Comparison of ENCODE assay signal across 16 mouse cellular contexts in genomic region chr3:129896591-129896990, GRCm38 (mm10).
"Had no signal": no experiment of that assay in that cellular context is flagged by ENCODE, and none has a peak within 500 bp of the region (broad histone marks: within the 10 kb centered on the region; RNA-seq: fewer than 3 reads in every experiment).

No protein-coding gene starts in this region.

- H3K9ac ChIP-seq: hindbrain, embryonic 13.5 days; limb, embryonic 12.5 days; liver, embryonic 13.5 days; neural tube, embryonic 15.5 days; stomach, embryonic 15.5 days had no signal

- H3K9me3 ChIP-seq: hindbrain, embryonic 13.5 days; limb, embryonic 12.5 days; liver, embryonic 13.5 days; midbrain, embryonic 10.5 days; neural tube, embryonic 15.5 days; stomach, embryonic 15.5 days had no signal

- DNase-seq: kidney, adult 18-20 months; kidney, postnatal 14 days; liver, embryonic 13.5 days; lung, postnatal 36 days; midbrain, embryonic 14.5 days; retina, postnatal 1 day; right cerebral cortex, postnatal 4 days; spleen, adult 18-20 months; thymus, postnatal 4 days had no signal

- H3K4me1 ChIP-seq: limb, embryonic 12.5 days had no signal

- H3K4me3 ChIP-seq: hindbrain, embryonic 13.5 days; limb, embryonic 12.5 days; liver, embryonic 13.5 days; midbrain, embryonic 10.5 days; myocyte; neural tube, embryonic 15.5 days; stomach, embryonic 15.5 days had no signal

- H3K27me3 ChIP-seq: hindbrain, embryonic 13.5 days; limb, embryonic 12.5 days; liver, embryonic 13.5 days; neural tube, embryonic 15.5 days; stomach, embryonic 15.5 days had no signal

- H3K4me2 ChIP-seq: hindbrain, embryonic 13.5 days; limb, embryonic 12.5 days; liver, embryonic 13.5 days; neural tube, embryonic 15.5 days; stomach, embryonic 15.5 days had no signal

- H3K27ac ChIP-seq: hindbrain, embryonic 13.5 days; hindbrain, postnatal 0 days; limb, embryonic 12.5 days; liver, embryonic 13.5 days; midbrain, embryonic 10.5 days; neural tube, embryonic 15.5 days; stomach, embryonic 15.5 days had no signal

- ATAC-seq: hindbrain, postnatal 0 days had no signal
